Mouse (Mus musculus) embryonic fibroblast, embryonic 13.5 days (primary cell): ENCODE measurements around the gene Cpm. TPM values are rescaled to one million over a fixed set of nuclear protein-coding genes. Genes with fewer than 3 reads are reported as not detected.

Experiments
- H3K27ac ChIP-seq: 2 replicates; pipeline ENCODE4 v1.5.1; 2012; ENCODE audit warnings: low read length, control low read depth, inconsistent platforms; ENCODE audit not compliant: insufficient read depth
- H3K4me1 ChIP-seq: 2 replicates; pipeline ENCODE4 v1.6.1; 2011; ENCODE audit warnings: low read length; ENCODE audit not compliant: control insufficient read depth, insufficient read depth
- H3K4me3 ChIP-seq: 2 replicates; pipeline ENCODE4 v1.5.1; 2011; ENCODE audit warnings: mild to moderate bottlenecking, control low read depth, low read length; ENCODE audit not compliant: insufficient read depth
- CTCF ChIP-seq: IDR thresholded peaks from 2 replicates; pipeline ENCODE4 v1.5.1; 2011; ENCODE audit warnings: mild to moderate bottlenecking, control low read depth, low read length, moderate library complexity, borderline replicate concordance; ENCODE audit not compliant: insufficient read depth
- POLR2A ChIP-seq: IDR thresholded peaks from 2 replicates; pipeline ENCODE4 v1.6.1; 2011; ENCODE audit warnings: low read depth, mild to moderate bottlenecking, control low read depth, low read length, moderate library complexity
- polyA plus RNA-seq: library from polyadenylated mRNA; stranded (reverse); fragments of >200 nt; gene quantifications from 2 replicates; pipeline ENCODE4 v1.2.4, GENCODE M21; 2011; ENCODE audit warnings: low read depth; ENCODE audit not compliant: missing spikeins, insufficient read length

Gene Cpm
- polyA plus RNA-seq, 1 experiment, result 1.4 TPM

GRCm38 (mm10) chr10:117718161-117719119 lies 89.1 kb downstream of the Cpm start:
- Histone ChIP-seq H3K27ac (peak overlapping the region; percentile 99), H3K4me3 (no peak overlapping the region), H3K4me1 (peaks cover 7% of the 10 kb centered on the region; the same call in 1 of the 2 replicates)
- TF ChIP-seq POLR2A, result peak; percentile 38; the same call in 1 of the 2 replicates
- no peak for TF ChIP-seq CTCF

- H3K4me3 ChIP-seq, result no peak overlapping the region
- no peak for TF ChIP-seq CTCF
- TF ChIP-seq POLR2A, result no peak
Observed at GRCm38 (mm10) chr10:117724136-117724718, 94.9 kb downstream of the Cpm start.

GRCm38 (mm10) chr10:117724804-117725361 lies 95.6 kb downstream of the Cpm start:
- Histone ChIP-seq H3K4me1 (peaks cover 4% of the 10 kb centered on the region; the same call in 1 of the 2 replicates), H3K27ac (no peak overlapping the region), H3K4me3 (no peak overlapping the region)
- TF ChIP-seq POLR2A (no peak), CTCF (no peak)

More at GRCm38 (mm10) chr10:117724136-117724718, 94.9 kb downstream of the Cpm start:
- Histone ChIP-seq H3K27ac (no peak overlapping the region), H3K4me1 (peaks cover 4% of the 10 kb centered on the region; the same call in 1 of the 2 replicates)

- Histone ChIP-seq H3K4me3 (no peak overlapping the region), H3K27ac (no peak overlapping the region), H3K4me1 (peaks cover 4% of the 10 kb centered on the region; the same call in 1 of the 2 replicates)
- TF ChIP-seq POLR2A, result no peak
- TF ChIP-seq CTCF, result no peak
Observed at GRCm38 (mm10) chr10:117725671-117726070, 96.4 kb downstream of the Cpm start.

GRCm38 (mm10) chr10:117726350-117726749 lies 97.0 kb downstream of the Cpm start:
- Histone ChIP-seq H3K4me1 (peaks cover 4% of the 10 kb centered on the region; the same call in 1 of the 2 replicates), H3K4me3 (no peak overlapping the region), H3K27ac (no peak overlapping the region)
- no peak for TF ChIP-seq POLR2A
- TF ChIP-seq CTCF, result no peak

GRCm38 (mm10) chr10:117726888-117727385 lies 97.6 kb downstream of the Cpm start:
- no peak for TF ChIP-seq POLR2A
- TF ChIP-seq CTCF, result no peak
- Histone ChIP-seq H3K4me1 (no peaks in the 10 kb centered on the region), H3K4me3 (no peak overlapping the region), H3K27ac (no peak overlapping the region)

- TF ChIP-seq POLR2A (no peak), CTCF (no peak)
- no peaks in the 10 kb centered on the region for H3K4me1 ChIP-seq
- H3K27ac ChIP-seq, result no peak overlapping the region
- no peak overlapping the region for H3K4me3 ChIP-seq
Observed at GRCm38 (mm10) chr10:117727518-117728110, 98.3 kb downstream of the Cpm start.

GRCm38 (mm10) chr10:117728574-117728973 lies 99.3 kb downstream of the Cpm start:
- no peak for TF ChIP-seq CTCF
- no peak for TF ChIP-seq POLR2A
- no peak overlapping the region for H3K4me3 ChIP-seq
- no peak overlapping the region for H3K27ac ChIP-seq
- H3K4me1 ChIP-seq, result no peaks in the 10 kb centered on the region

- Histone ChIP-seq H3K4me3 (no peak overlapping the region), H3K4me1 (no peaks in the 10 kb centered on the region), H3K27ac (no peak overlapping the region)
- no peak for TF ChIP-seq CTCF
- TF ChIP-seq POLR2A, result no peak
Observed at GRCm38 (mm10) chr10:117729139-117729814, 100.0 kb downstream of the Cpm start.
